39 mouse cellular contexts compared by ENCODE assay signal in the genomic region with DNA sequence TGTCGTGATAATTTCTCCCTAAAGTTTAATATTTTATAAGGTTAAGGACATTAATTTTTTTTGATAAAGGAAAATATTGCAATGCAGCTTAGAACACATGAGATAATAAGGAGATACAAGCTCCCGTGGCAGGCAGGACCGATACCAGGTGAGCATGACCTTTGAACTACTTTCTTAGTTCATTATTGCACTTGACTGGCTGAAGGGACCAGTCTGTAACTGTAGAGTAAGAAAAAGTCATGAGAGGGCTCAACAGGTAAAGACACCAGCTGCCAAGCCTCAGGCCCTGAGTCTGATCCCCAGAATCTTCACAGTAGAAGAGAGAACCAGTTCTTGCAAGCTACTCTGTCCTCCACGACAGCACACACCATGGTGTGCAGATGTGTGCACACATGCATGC. TPM values are rescaled to one million over a fixed set of nuclear protein-coding genes. Genes with fewer than 3 reads are reported as not detected.
"Had no signal": no experiment of that assay in that cellular context is flagged by ENCODE, and none has a peak within 500 bp of the region (broad histone marks: within the 10 kb centered on the region; RNA-seq: fewer than 3 reads in every experiment).

No protein-coding gene starts in this region.

- H3K27me3 ChIP-seq: embryonic facial prominence, embryonic 12.5 days; embryonic facial prominence, embryonic 13.5 days; embryonic facial prominence, embryonic 15.5 days; forebrain, embryonic 12.5 days had no signal

- H3K9me3 ChIP-seq: embryonic facial prominence, embryonic 10.5 days; embryonic facial prominence, embryonic 12.5 days; embryonic facial prominence, embryonic 13.5 days; embryonic facial prominence, embryonic 15.5 days; forebrain, embryonic 10.5 days; forebrain, embryonic 12.5 days; forebrain, embryonic 13.5 days; forebrain, embryonic 15.5 days had no signal

- H3K27ac ChIP-seq: embryonic facial prominence, embryonic 10.5 days; embryonic facial prominence, embryonic 12.5 days; embryonic facial prominence, embryonic 13.5 days; embryonic facial prominence, embryonic 15.5 days; forebrain, embryonic 10.5 days; forebrain, embryonic 12.5 days; forebrain, embryonic 13.5 days; forebrain, embryonic 15.5 days; gastrocnemius, adult 2 months; heart, adult 2 months had no signal

- DNase-seq: cerebellum, adult 18-20 months; cerebellum, adult 2 months; cerebellum, adult 8-10 months; cerebellum, adult 9-10 months; cerebellum, adult 9-11 months; cerebellum, postnatal 10 days; cerebellum, postnatal 14 days; cerebellum, postnatal 25 days; cerebellum, postnatal 36 days; embryo, embryonic 11 days; forebrain, postnatal 0 days; gastrocnemius, adult 2 months; gastrocnemius, postnatal 14 days; gastrocnemius, postnatal 25 days; heart, adult 18-20 months; heart, adult 2 months had no signal

- H3K4me3 ChIP-seq: embryonic facial prominence, embryonic 10.5 days; embryonic facial prominence, embryonic 12.5 days; embryonic facial prominence, embryonic 13.5 days; embryonic facial prominence, embryonic 15.5 days; erythroblast, embryonic 14.5 days; forebrain, embryonic 10.5 days; forebrain, embryonic 12.5 days; forebrain, embryonic 13.5 days; forebrain, embryonic 15.5 days; gastrocnemius, adult 2 months; heart, adult 2 months had no signal

- H3K4me2 ChIP-seq: embryonic facial prominence, embryonic 12.5 days; embryonic facial prominence, embryonic 13.5 days; embryonic facial prominence, embryonic 15.5 days; forebrain, embryonic 12.5 days; forebrain, embryonic 13.5 days; forebrain, embryonic 15.5 days had no signal

- ATAC-seq: forebrain, embryonic 13.5 days; forebrain, embryonic 14.5 days; forebrain, embryonic 15.5 days; forebrain, embryonic 16.5 days; forebrain, postnatal 0 days had no signal

- H3K4me1 ChIP-seq: embryonic facial prominence, embryonic 12.5 days; embryonic facial prominence, embryonic 13.5 days had no signal

- H3K9ac ChIP-seq: embryonic facial prominence, embryonic 12.5 days; embryonic facial prominence, embryonic 13.5 days; embryonic facial prominence, embryonic 15.5 days; forebrain, embryonic 12.5 days; forebrain, embryonic 13.5 days; forebrain, embryonic 15.5 days; forebrain, postnatal 0 days had no signal

- H3K36me3 ChIP-seq: embryonic facial prominence, embryonic 10.5 days; embryonic facial prominence, embryonic 12.5 days; embryonic facial prominence, embryonic 13.5 days; embryonic facial prominence, embryonic 15.5 days; forebrain, embryonic 10.5 days; forebrain, embryonic 12.5 days; forebrain, embryonic 15.5 days had no signal

RNA-seq across cellular contexts. Expression of gene Nr1h5, which starts 13.0 kb away (rescaled TPM):
- total RNA-seq: common myeloid progenitor, adult 5-6 weeks; gastrocnemius, adult 18-20 months; gastrocnemius, adult 2 months; gastrocnemius, adult 8-10 months; gastrocnemius, postnatal 14 days; gastrocnemius, postnatal 25 days; gastrocnemius, postnatal 4 days; granulocyte monocyte progenitor cell, adult 5-6 weeks; heart, adult 18-20 months; heart, adult 2 months; heart, adult 8-10 months had no signal
- polyA plus RNA-seq: cerebellum, adult 2 months; cortical plate, adult 2 months; embryonic facial prominence, embryonic 10.5 days; embryonic facial prominence, embryonic 13.5 days; erythroblast, embryonic 14.5 days; forebrain, embryonic 12.5 days; forebrain, embryonic 13.5 days; forebrain, embryonic 16.5 days; heart, adult 2 months had no signal

RNA-seq across cellular contexts. Expression of gene Sycp1, which starts 41.0 kb away (rescaled TPM):
- total RNA-seq: common myeloid progenitor, adult 5-6 weeks; forebrain, postnatal 0 days; gastrocnemius, adult 18-20 months; gastrocnemius, adult 2 months; gastrocnemius, adult 8-10 months; gastrocnemius, postnatal 14 days; gastrocnemius, postnatal 25 days; gastrocnemius, postnatal 4 days; granulocyte monocyte progenitor cell, adult 5-6 weeks; heart, adult 8-10 months had no signal
- polyA plus RNA-seq: cortical plate, adult 2 months; embryonic facial prominence, embryonic 10.5 days; embryonic facial prominence, embryonic 11.5 days; embryonic facial prominence, embryonic 12.5 days; embryonic facial prominence, embryonic 13.5 days; embryonic facial prominence, embryonic 14.5 days; embryonic facial prominence, embryonic 15.5 days; erythroblast, embryonic 14.5 days; forebrain, embryonic 10.5 days; forebrain, embryonic 11.5 days; forebrain, embryonic 12.5 days; forebrain, embryonic 13.5 days; forebrain, embryonic 14.5 days; forebrain, embryonic 15.5 days; forebrain, embryonic 16.5 days; forebrain, postnatal 0 days; frontal cortex, adult 2 months; gonadal fat pad, adult 2 months had no signal
